Mouse (Mus musculus) kidney, adult 8-10 months (tissue): ENCODE measurements around the gene Mthfd1l.
A peak's percentile ranks its signal among the peaks of the same experiment; 100 is the strongest.

Experiments used
- DNase-seq, 2 experiments: peaks; one replicate each; pipeline ENCODE4 v3.0.0; 2022

Gene Mthfd1l

GRCm38 (mm10) chr10:3972981-3973588 is at the start of gene Mthfd1l:
Gene Mthfd1l (plus strand): TSS chr10:3973118.
- DNase-seq = peak; percentile 75 to 79

DNA sequence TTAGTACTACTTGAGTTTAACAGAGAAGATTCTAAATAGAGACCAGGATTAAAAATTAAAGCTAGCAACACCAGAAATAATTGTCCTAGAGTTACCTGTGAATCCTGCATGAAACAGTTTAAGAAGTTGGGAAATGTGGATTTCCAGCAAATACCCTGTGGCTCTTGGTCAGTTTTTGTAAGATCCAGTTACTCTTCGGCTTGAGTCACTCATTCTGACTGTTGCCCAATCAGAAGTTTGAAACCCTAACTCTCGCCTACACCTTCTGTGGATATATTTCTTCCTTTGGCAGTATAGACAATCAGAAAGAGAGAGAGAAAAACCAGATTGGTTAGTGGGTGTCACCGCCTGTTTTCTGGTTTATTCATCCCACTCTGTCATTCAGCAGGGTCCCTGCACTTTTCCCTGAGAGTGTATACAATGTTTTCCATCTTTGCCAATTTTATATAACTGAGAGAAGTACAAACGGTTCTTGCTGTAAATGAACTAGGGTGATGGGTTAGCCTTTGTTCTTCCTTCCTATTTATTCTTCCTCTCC is 44.8 kb upstream of the Mthfd1l start:
- DNase-seq = no peak

GRCm38 (mm10) chr10:3931831-3932230 is 41.1 kb upstream of the Mthfd1l start:
- DNase-seq = no peak

GRCm38 (mm10) chr10:3933311-3933940 is 39.5 kb upstream of the Mthfd1l start:
- no peak for DNase-seq

DNA sequence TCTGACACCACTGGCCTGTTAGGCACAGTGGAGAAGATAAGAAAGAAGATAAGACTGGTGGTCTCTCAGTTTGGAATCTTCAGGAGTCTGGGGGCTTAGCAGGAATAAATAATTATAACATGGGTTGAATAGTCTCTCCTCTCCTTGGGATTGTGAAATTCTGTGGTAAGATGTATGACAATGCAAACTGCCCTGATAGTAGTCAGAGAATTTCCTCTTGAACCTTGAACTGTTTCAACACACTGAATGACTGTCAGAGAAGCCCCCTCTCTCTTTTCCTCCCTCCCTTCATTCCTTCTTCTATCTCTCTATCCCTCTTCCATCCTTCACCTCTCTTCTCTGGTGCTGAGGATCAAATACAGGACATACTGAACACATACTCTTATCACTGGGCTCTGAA is 36.1 kb upstream of the Mthfd1l start:
- no peak for DNase-seq

- no peak for DNase-seq
These were observed 32.9 kb upstream of the Mthfd1l start for GRCm38 (mm10) chr10:3939895-3940595.

GRCm38 (mm10) chr10:3940596-3940975 is 32.3 kb upstream of the Mthfd1l start:
- DNase-seq = no peak

GRCm38 (mm10) chr10:3941054-3941757 is 31.7 kb upstream of the Mthfd1l start:
- peak; percentile 47 to 74 for DNase-seq

DNA sequence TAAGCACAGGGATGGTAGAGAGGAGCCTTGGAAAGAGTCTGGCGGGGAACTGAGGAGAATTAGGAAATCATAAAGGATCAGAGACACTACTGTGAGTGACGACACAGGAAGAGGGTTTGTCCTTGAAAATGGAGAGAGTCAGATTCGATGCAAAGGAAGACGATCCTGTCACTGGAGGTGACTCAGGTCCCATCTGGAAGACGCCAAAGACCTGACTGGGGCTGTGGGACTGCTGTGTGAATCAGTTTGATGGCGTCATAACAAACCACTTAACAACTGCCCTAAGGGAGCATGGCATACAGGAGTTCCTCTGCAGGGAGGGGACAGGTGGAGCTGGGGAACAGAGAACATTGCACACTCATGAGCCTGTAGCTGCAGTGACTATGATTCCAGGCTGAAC is 30.6 kb upstream of the Mthfd1l start:
- no peak for DNase-seq

DNA sequence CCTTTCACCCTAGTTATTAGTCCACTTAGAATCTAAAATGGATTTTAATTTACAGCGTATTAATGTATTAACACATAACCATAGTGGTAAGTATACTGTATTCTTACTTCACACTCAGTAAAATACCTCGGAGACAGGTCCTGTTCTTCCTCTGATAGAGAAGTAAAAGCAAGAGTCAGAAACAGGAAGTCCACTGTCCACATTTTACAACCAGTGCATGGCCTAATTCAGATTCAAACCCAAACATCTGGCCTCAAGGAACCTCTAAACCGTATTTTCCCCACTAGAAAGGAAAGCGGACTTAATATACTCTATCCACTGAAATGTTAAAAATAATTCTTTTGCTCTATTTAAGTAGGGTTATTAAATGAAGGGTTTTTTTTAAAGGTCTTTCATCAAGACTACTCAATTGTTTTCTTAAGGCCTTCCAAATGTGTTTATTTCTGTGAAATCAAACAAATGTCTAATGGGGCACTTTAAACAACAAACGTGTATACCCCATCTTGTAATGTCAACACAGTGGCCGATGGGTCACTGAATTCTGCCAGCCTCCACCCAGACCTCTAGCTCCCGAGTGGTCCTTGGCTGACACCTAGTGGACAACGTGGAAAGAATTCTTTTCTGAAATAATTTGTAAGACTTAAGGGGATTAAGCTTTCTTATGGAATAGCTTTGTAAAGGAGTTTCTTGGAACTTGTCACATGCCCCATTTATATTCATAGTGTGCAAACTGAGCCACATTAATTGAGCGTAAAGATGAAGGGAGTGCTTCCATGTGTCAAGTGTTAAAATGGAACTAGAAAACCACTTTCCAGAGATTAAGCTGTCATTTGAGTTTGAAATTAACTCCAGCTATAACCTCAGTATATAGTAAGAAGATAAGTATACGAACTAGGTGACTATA is 29.2 kb upstream of the Mthfd1l start:
- peak; percentile 49 to 52 for DNase-seq

GRCm38 (mm10) chr10:3946871-3947270 is 26.0 kb upstream of the Mthfd1l start:
- no peak for DNase-seq

DNA sequence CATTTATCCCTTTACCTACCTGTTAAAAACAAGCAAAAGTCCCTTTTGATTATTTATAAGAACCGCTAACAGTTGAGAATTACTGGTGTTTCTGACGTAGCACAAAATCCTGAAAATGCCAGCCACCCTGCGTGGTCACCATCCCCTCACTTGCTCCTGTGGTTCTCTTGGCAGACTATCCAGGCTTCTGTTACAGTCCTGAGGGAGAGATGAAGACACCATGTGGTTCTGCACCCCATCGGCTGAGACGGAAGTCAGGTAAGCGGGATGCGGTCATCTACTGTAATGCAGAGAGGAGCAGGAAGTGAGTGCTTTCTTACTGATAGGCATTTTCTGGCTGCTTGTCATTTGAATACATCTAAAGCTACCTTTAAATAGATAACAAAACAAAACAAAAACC is 25.6 kb upstream of the Mthfd1l start:
- no peak for DNase-seq

- DNase-seq = no peak
These were observed 23.6 kb upstream of the Mthfd1l start for GRCm38 (mm10) chr10:3949306-3949705.

DNA sequence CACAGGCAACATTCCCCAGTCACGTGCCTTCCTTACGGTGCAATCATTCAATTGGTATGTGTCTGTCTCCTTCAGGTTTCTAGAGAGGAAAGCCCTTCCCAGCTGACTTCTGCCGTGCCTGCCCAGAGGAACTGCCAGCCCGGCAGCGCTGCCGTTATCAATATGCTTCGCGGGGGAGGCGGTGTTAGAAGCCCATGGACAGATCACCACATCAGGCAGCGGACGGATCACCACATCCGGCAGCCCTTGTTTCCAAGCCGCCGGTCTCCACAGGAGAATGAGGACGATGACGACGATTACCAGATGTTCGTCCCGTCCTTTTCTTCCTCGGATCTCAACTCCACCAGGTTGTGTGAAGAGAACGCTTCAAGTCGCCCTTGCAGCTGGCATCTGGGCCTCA is 16.4 kb upstream of the Mthfd1l start:
- no peak for DNase-seq

DNA sequence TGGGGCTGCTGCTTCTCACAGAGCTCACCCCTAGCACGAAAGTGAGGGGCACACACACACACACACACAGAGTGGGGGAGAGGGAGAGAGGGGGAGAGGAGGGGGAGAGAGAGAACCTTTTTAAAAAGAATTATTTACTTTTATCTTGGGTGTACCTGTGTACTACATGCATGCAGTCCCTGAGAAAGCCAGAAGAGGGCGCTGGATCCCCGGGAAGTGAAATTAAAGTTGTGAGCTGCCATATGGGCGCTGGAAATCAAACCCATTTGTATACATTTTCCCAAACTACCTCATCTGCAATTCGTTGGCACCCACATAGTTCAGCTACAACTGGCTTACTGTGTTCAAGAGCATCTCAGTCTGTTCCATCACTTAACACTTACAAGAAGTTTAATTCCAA is 14.3 kb upstream of the Mthfd1l start:
- no peak for DNase-seq

- DNase-seq = no peak
These were observed 3.9 kb upstream of the Mthfd1l start for GRCm38 (mm10) chr10:3969026-3969425.

DNA sequence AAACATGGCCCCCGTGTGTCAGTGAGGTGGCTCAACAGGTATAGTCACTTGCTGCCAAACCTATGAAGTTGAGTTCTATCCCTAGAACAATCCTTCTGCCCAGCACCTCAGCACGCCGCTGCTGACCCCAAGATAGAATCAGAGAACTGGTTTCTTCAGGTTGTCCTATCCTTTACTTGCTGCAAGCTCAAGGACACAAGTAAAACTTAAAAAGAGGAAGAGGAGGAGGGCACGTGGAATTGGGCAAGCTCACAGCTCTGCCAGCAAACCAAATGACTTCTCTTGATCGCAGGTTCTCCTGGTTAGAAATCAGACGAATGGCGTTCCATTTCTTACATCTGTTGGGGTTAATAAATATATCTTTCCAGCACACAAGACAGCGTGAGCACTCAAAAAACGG is 681 bp upstream of the Mthfd1l start:
- no peak for DNase-seq

- DNase-seq = peak; percentile 77 to 81
These were observed 712 bp downstream of the Mthfd1l start for GRCm38 (mm10) chr10:3973589-3974070.

DNA sequence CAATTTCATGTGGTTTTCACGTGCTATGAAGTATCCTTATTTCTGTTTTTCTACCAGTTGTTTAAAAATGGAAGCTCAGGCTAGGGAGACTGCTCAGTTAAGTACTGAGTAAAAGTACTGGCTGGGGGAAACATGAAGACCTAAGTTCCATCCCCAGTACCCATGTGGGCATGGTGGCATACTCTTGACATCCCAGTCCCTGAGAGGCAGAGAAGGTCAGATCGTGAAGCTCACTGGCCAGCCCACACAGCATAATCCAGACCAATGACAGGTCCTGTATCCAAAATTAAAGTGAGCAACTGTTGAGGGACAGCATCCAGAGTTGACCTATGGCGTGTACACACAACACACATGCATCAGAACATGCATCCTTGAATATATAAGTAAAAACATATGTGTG is 1.5 kb downstream of the Mthfd1l start:
- no peak for DNase-seq

- no peak for DNase-seq
These were observed 3.1 kb downstream of the Mthfd1l start for GRCm38 (mm10) chr10:3975898-3976622.

DNA sequence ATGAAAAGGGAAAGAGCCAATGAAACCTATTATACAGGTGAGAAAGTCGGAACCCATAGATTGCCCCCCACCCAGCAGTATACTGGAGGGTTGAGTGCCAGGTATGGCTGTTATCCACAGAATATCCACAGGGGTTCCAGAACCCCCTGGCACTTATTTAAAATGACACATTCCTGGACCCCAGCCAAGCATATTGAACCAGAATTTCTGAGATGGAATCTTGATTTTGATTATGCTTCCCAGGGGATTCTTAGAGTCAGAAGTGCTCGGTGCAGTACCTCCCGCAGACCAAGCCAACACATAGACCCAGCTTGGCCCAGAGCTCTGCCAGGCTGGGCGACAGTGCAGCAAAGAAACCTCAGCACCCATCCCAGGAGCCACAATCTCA is 3.7 kb downstream of the Mthfd1l start:
- DNase-seq = no peak
